Mouse (Mus musculus) liver, postnatal 0 days (tissue): ENCODE measurements around the gene Lrp1.

ENCODE experiments used
- CTCF ChIP-seq: sonication (generic); IDR thresholded peaks from 2 replicates; pipeline ENCODE4 v1.5.1; 2016; ENCODE audit warnings: antibody characterized with exemption, low read depth
- EP300 ChIP-seq: IDR thresholded peaks from 2 replicates; pipeline ENCODE4 v1.6.1; 2016; ENCODE audit warnings: antibody characterized with exemption, low read depth, mild to moderate bottlenecking

GRCm38 (mm10) chr10:127522088-127522581 lies 98.8 kb downstream of the Lrp1 start, which contains the start of gene Shmt2:
- no peak for TF ChIP-seq CTCF
- TF ChIP-seq EP300, result no peak
